Mouse (Mus musculus): ENCODE measurements around the gene Mroh7. TPM values are rescaled to one million over a fixed set of nuclear protein-coding genes. Genes with fewer than 3 reads are reported as not detected.

Mroh7 gene
- polyA plus RNA-seq, 1 experiment: 1.5 TPM

- TF ChIP-seq POLR2A (IDR thresholded peaks at IDR 0.05; ENCODE audit: borderline replicate concordance, extremely low read depth, low read depth, low read length): no peak
- TF ChIP-seq CTCF (IDR thresholded peaks at IDR 0.05; ENCODE audit: insufficient read depth, low read length): no peak
- H3K4me3 ChIP-seq (replicated peaks; ENCODE audit: extremely low read depth, low read depth, low read length): no peak overlapping the region
- no peak for DNase-seq
- 76% methylated on average over 11 of the region's 11 CpGs for WGBS
- H3K4me1 ChIP-seq (ENCODE audit: control insufficient read depth, insufficient read depth, low read length): no peaks in the 10 kb centered on the region
These were observed 26.3 kb downstream of the Mroh7 start for GRCm38 (mm10) chr4:106704416-106704815.

GRCm38 (mm10) chr4:106703956-106704355 is 26.8 kb downstream of the Mroh7 start:
- no peak overlapping the region for H3K4me3 ChIP-seq (replicated peaks; ENCODE audit: extremely low read depth, low read depth, low read length)
- no peak for DNase-seq
- no peaks in the 10 kb centered on the region for H3K4me1 ChIP-seq (ENCODE audit: control insufficient read depth, insufficient read depth, low read length)
- TF ChIP-seq CTCF (IDR thresholded peaks at IDR 0.05; ENCODE audit: insufficient read depth, low read length) (no peak), POLR2A (IDR thresholded peaks at IDR 0.05; ENCODE audit: borderline replicate concordance, extremely low read depth, low read depth, low read length) (no peak)
- 74% methylated on average over 10 of the region's 10 CpGs for WGBS

GRCm38 (mm10) chr4:106700798-106701197 is 29.9 kb downstream of the Mroh7 start:
- TF ChIP-seq POLR2A (IDR thresholded peaks at IDR 0.05; ENCODE audit: borderline replicate concordance, extremely low read depth, low read depth, low read length): no peak
- TF ChIP-seq CTCF (IDR thresholded peaks at IDR 0.05; ENCODE audit: insufficient read depth, low read length): no peak
- DNase-seq: no peak
- Histone ChIP-seq H3K4me1 (ENCODE audit: control insufficient read depth, insufficient read depth, low read length) (no peaks in the 10 kb centered on the region), H3K4me3 (replicated peaks; ENCODE audit: extremely low read depth, low read depth, low read length) (no peak overlapping the region)
- WGBS: 39% methylated on average over 4 of the region's 4 CpGs

GRCm38 (mm10) chr4:106699989-106700388 is 30.7 kb downstream of the Mroh7 start:
- TF ChIP-seq CTCF (IDR thresholded peaks at IDR 0.05; ENCODE audit: insufficient read depth, low read length) (peak; percentile 67), POLR2A (IDR thresholded peaks at IDR 0.05; ENCODE audit: borderline replicate concordance, extremely low read depth, low read depth, low read length) (no peak)
- H3K4me3 ChIP-seq (replicated peaks; ENCODE audit: extremely low read depth, low read depth, low read length): no peak overlapping the region
- H3K4me1 ChIP-seq (ENCODE audit: control insufficient read depth, insufficient read depth, low read length): no peaks in the 10 kb centered on the region
- WGBS: 16% methylated on average over 9 of the region's 9 CpGs
- DNase-seq: no peak

GRCm38 (mm10) chr4:106693841-106694430 is 36.8 kb downstream of the Mroh7 start:
- DNase-seq: no peak
- no peak for TF ChIP-seq POLR2A (IDR thresholded peaks at IDR 0.05; ENCODE audit: borderline replicate concordance, extremely low read depth, low read depth, low read length)
- TF ChIP-seq CTCF (IDR thresholded peaks at IDR 0.05; ENCODE audit: insufficient read depth, low read length): no peak
- H3K4me3 ChIP-seq (replicated peaks; ENCODE audit: extremely low read depth, low read depth, low read length): no peak overlapping the region
- no peaks in the 10 kb centered on the region for H3K4me1 ChIP-seq (ENCODE audit: control insufficient read depth, insufficient read depth, low read length)
- 79% methylated on average over 15 of the region's 15 CpGs for WGBS

- H3K4me1 ChIP-seq (ENCODE audit: control insufficient read depth, insufficient read depth, low read length): no peaks in the 10 kb centered on the region
- TF ChIP-seq CTCF (IDR thresholded peaks at IDR 0.05; ENCODE audit: insufficient read depth, low read length) (no peak), POLR2A (IDR thresholded peaks at IDR 0.05; ENCODE audit: borderline replicate concordance, extremely low read depth, low read depth, low read length) (no peak)
- 32% methylated on average over 3 of the region's 3 CpGs for WGBS
- DNase-seq: no peak
- no peak overlapping the region for H3K4me3 ChIP-seq (replicated peaks; ENCODE audit: extremely low read depth, low read depth, low read length)
These were observed 42.0 kb downstream of the Mroh7 start for GRCm38 (mm10) chr4:106688636-106689296.

- WGBS: 36% methylated on average over 2 of the region's 2 CpGs
- H3K4me3 ChIP-seq (replicated peaks; ENCODE audit: extremely low read depth, low read depth, low read length): no peak overlapping the region
- no peak for DNase-seq
- TF ChIP-seq POLR2A (IDR thresholded peaks at IDR 0.05; ENCODE audit: borderline replicate concordance, extremely low read depth, low read depth, low read length): no peak
- no peak for TF ChIP-seq CTCF (IDR thresholded peaks at IDR 0.05; ENCODE audit: insufficient read depth, low read length)
- peaks cover 2% of the 10 kb centered on the region; the same call in 1 of the 2 replicates for H3K4me1 ChIP-seq (ENCODE audit: control insufficient read depth, insufficient read depth, low read length)
These were observed 49.8 kb downstream of the Mroh7 start for GRCm38 (mm10) chr4:106680955-106681354.

- TF ChIP-seq CTCF (IDR thresholded peaks at IDR 0.05; ENCODE audit: insufficient read depth, low read length) (no peak), POLR2A (IDR thresholded peaks at IDR 0.05; ENCODE audit: borderline replicate concordance, extremely low read depth, low read depth, low read length) (no peak)
- DNase-seq: no peak
- Histone ChIP-seq H3K4me1 (ENCODE audit: control insufficient read depth, insufficient read depth, low read length) (peaks cover 2% of the 10 kb centered on the region; the same call in 1 of the 2 replicates), H3K4me3 (replicated peaks; ENCODE audit: extremely low read depth, low read depth, low read length) (no peak overlapping the region)
- WGBS: 40% methylated on average over 3 of the region's 3 CpGs
These were observed 51.6 kb downstream of the Mroh7 start for GRCm38 (mm10) chr4:106679152-106679551.

- peak; percentile 80 for DNase-seq
- H3K4me3 ChIP-seq (replicated peaks; ENCODE audit: extremely low read depth, low read depth, low read length): peak within 1 kb of the TSS; percentile 98
- under 1% methylated on average over 43 of the region's 43 CpGs for WGBS
- TF ChIP-seq POLR2A (IDR thresholded peaks at IDR 0.05; ENCODE audit: borderline replicate concordance, extremely low read depth, low read depth, low read length) (peak; percentile 81; the same call in 1 of the 2 replicates), CTCF (IDR thresholded peaks at IDR 0.05; ENCODE audit: insufficient read depth, low read length) (no peak)
- peaks cover 2% of the 10 kb centered on the region; the same call in 1 of the 2 replicates for H3K4me1 ChIP-seq (ENCODE audit: control insufficient read depth, insufficient read depth, low read length)
These were observed 52.1 kb downstream of the Mroh7 start, which contains the start of gene Ttc4 for GRCm38 (mm10) chr4:106678442-106679118. Gene Ttc4, minus strand, starts transcription at chr4:106678944.

Data from lung, adult 2 months (tissue).